Comparison of ENCODE assay signal across 12 mouse cellular contexts in genomic region chr8:57532223-57532622, GRCm38 (mm10). TPM values are rescaled to one million over a fixed set of nuclear protein-coding genes. Genes with fewer than 3 reads are reported as not detected.
DNase-seq lines count a peak whose midpoint lies in the region; ATAC-seq and TF ChIP-seq lines count a peak whose summit lies in the region.
"Had no signal": no experiment of that assay in that cellular context is flagged by ENCODE, and none has a peak within 500 bp of the region (broad histone marks: within the 10 kb centered on the region; RNA-seq: fewer than 3 reads in every experiment).

No protein-coding gene starts in this region.

- no peak overlapping the region for H3K4me2 ChIP-seq in kidney, embryonic 16.5 days (replicated peaks; ENCODE audit: low read depth, low read length)
- no peak overlapping the region for H3K4me2 ChIP-seq in forebrain, embryonic 15.5 days (replicated peaks)
- H3K4me2 ChIP-seq: hindbrain, embryonic 13.5 days; limb, embryonic 15.5 days; midbrain, embryonic 11.5 days had no signal

- H3K4me1 ChIP-seq in kidney, embryonic 16.5 days (ENCODE audit: insufficient read depth, low read length) = 0 out of 2 replicates have a peak, but pooled peaks cover 3% of the 10 kb centered on the region
- no peaks in the 10 kb centered on the region for H3K4me1 ChIP-seq in thymus, adult 2 months (replicated peaks; ENCODE audit: control insufficient read depth, insufficient read depth, low read length)
- 0 out of 2 replicates have a peak, but pooled peaks cover 4% of the 10 kb centered on the region for H3K4me1 ChIP-seq in forebrain, embryonic 15.5 days
- H3K4me1 ChIP-seq: hindbrain, embryonic 13.5 days; limb, embryonic 15.5 days had no signal

- no peak overlapping the region for H3K27ac ChIP-seq in kidney, embryonic 16.5 days (ENCODE audit: low read length)
- no peak overlapping the region for H3K27ac ChIP-seq in thymus, adult 2 months (ENCODE audit: control insufficient read depth, insufficient read depth, low read length)
- no peak overlapping the region for H3K27ac ChIP-seq in forebrain, embryonic 15.5 days (replicated peaks)
- H3K27ac ChIP-seq: hindbrain, embryonic 13.5 days; limb, embryonic 15.5 days had no signal

- no peak overlapping the region for H3K9ac ChIP-seq in kidney, embryonic 16.5 days (replicated peaks; ENCODE audit: low read length)
- no peak overlapping the region for H3K9ac ChIP-seq in forebrain, embryonic 15.5 days (replicated peaks)
- H3K9ac ChIP-seq: hindbrain, embryonic 13.5 days; limb, embryonic 15.5 days had no signal

- H3K27me3 ChIP-seq in kidney, embryonic 16.5 days (ENCODE audit: insufficient read depth, low read length) = no peaks in the 10 kb centered on the region
- no peaks in the 10 kb centered on the region for H3K27me3 ChIP-seq in thymus, adult 2 months (ENCODE audit: control insufficient read depth, insufficient read depth, low read length)
- no peaks in the 10 kb centered on the region for H3K27me3 ChIP-seq in forebrain, embryonic 15.5 days
- H3K27me3 ChIP-seq: hindbrain, embryonic 13.5 days; limb, embryonic 15.5 days had no signal

- TF ChIP-seq POLR2A in thymus, adult 2 months (IDR thresholded peaks at IDR 0.05; ENCODE audit: control insufficient read depth, extremely low read depth, insufficient read depth, low read length, poor library complexity) = no peak

- WGBS in kidney, embryonic 16.5 days = 64% methylated on average over 2 of the region's 2 CpGs
- WGBS in thymus, adult 2 months = 88% methylated on average over 2 of the region's 2 CpGs
- 54% methylated on average over 2 of the region's 2 CpGs for WGBS in forebrain, embryonic 15.5 days

- H3K9me3 ChIP-seq in kidney, embryonic 16.5 days (ENCODE audit: low read length) = peaks cover 3% of the 10 kb centered on the region; the same call in 1 of the 2 replicates
- no peaks in the 10 kb centered on the region for H3K9me3 ChIP-seq in forebrain, embryonic 15.5 days
- H3K9me3 ChIP-seq: hindbrain, embryonic 13.5 days; limb, embryonic 15.5 days had no signal

- DNase-seq in cerebellum, postnatal 14 days = peak; percentile 57 to 60
- no peak for DNase-seq in cerebellum, adult 11 months
- peak; percentile 33 to 46 for DNase-seq in kidney, postnatal 4 days
- DNase-seq in thymus, adult 2 months = peak; percentile 34
- DNase-seq in thymus, adult 18-20 months = no peak
- DNase-seq: gastrocnemius, postnatal 25 days had no signal

- no peak overlapping the region for H3K4me3 ChIP-seq in kidney, embryonic 16.5 days (ENCODE audit: low read length)
- no peak overlapping the region for H3K4me3 ChIP-seq in thymus, adult 2 months (ENCODE audit: control insufficient read depth, insufficient read depth, low read length)
- H3K4me3 ChIP-seq in forebrain, embryonic 15.5 days = no peak overlapping the region
- H3K4me3 ChIP-seq: hindbrain, embryonic 13.5 days; limb, embryonic 15.5 days had no signal

- peaks cover 14% of the 10 kb centered on the region for H3K36me3 ChIP-seq in kidney, embryonic 16.5 days (ENCODE audit: insufficient read depth, low read length)
- peaks cover 17% of the 10 kb centered on the region for H3K36me3 ChIP-seq in thymus, adult 2 months (ENCODE audit: control insufficient read depth, insufficient read depth, low read length)
- H3K36me3 ChIP-seq in forebrain, embryonic 15.5 days = no peaks in the 10 kb centered on the region; the same call in 1 of the 2 replicates

- ATAC-seq in kidney, embryonic 16.5 days (ENCODE audit: low FRiP score, low TSS enrichment) = no peak
- no peak for ATAC-seq in megakaryocyte, adult 5-6 weeks (ENCODE audit: poor library complexity, severe bottlenecking)
- no peak for ATAC-seq in forebrain, embryonic 15.5 days (replicated peaks)

- no peak for TF ChIP-seq CTCF in thymus, adult 2 months (IDR thresholded peaks at IDR 0.05; ENCODE audit: borderline replicate concordance, control insufficient read depth, extremely low read depth, insufficient read depth, low read length, poor library complexity)

RNA-seq across cellular contexts. Expression of gene Hmgb2, which starts 20.5 kb away (rescaled TPM):
- 309 and 369 TPM in 2 replicates for polyA plus RNA-seq in kidney, embryonic 16.5 days (2015; fragmentation: Nextera tagmentation; extraction: Ambion mirVana)
- polyA plus RNA-seq in thymus, adult 2 months (2012; rRNA removed) = 64.0 and 93.8 TPM in 2 replicates
- 624 and 684 TPM in 2 replicates for total RNA-seq in megakaryocyte, adult 5-6 weeks (2015)
- total RNA-seq in megakaryocyte, adult 5-6 weeks (2017) = 745 and 753 TPM in 2 replicates
- 225 and 249 TPM in 2 replicates for polyA plus RNA-seq in forebrain, embryonic 15.5 days (2015; fragmentation: Nextera tagmentation; extraction: Ambion mirVana)

RNA-seq across cellular contexts. Expression of gene Sap30, which starts 44.6 kb away (rescaled TPM):
- 29.0 and 32.5 TPM in 2 replicates for polyA plus RNA-seq in kidney, embryonic 16.5 days (2015; fragmentation: Nextera tagmentation; extraction: Ambion mirVana)
- polyA plus RNA-seq in thymus, adult 2 months (2012; rRNA removed) = 19.4 and 27.6 TPM in 2 replicates
- total RNA-seq in megakaryocyte, adult 5-6 weeks (2015) = 85.2 and 101 TPM in 2 replicates
- total RNA-seq in megakaryocyte, adult 5-6 weeks (2017) = 144 and 145 TPM in 2 replicates
- polyA plus RNA-seq in forebrain, embryonic 15.5 days (2015; fragmentation: Nextera tagmentation; extraction: Ambion mirVana) = 78.6 and 81.8 TPM in 2 replicates

Comparison
In these comparisons a context has a peak if more than half of its experiments do, and no peak if none do; other contexts are left out.
1. DNase-seq: peak in cerebellum, postnatal 14 days (2 of 2), kidney, postnatal 4 days (2 of 2) and thymus, adult 2 months (single experiment); none in cerebellum, adult 11 months (single experiment) and thymus, adult 18-20 months (0 of 2).